Mouse (Mus musculus): Measurements from ENCODE around the gene Mrnip. TPM values are rescaled to one million over a fixed set of nuclear protein-coding genes. Genes with fewer than 3 reads are reported as not detected.

Mrnip gene
- polyA plus RNA-seq, 1 experiment from 2014 or later: 33.7 TPM

DNA sequence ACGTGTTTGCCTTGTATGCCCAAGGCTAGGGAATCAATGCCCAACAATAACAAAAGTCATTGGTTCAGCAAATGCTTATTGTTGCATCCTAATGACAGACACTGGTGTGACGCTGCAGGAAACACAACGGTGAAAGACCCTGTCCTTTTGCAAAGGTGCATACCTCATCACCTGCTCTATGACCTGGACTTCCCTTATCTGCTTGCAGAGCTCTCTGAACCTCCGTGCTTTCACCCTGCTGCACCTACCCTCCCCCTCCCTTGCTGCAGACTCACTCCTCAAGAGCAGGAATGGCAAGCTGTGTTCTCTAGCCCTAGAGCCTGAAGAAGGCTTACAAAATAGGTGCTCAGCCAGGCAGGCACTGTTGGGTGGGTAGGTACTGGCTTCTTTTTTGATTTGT is 20.5 kb downstream of the Mrnip start:
- Histone ChIP-seq H3K9me3 (ENCODE audit: control insufficient read depth, low read length) (no peaks in the 10 kb centered on the region), H3K4me1 (replicated peaks; ENCODE audit: control insufficient read depth, insufficient read depth, low read length) (no peaks in the 10 kb centered on the region), H3K27me3 (replicated peaks; ENCODE audit: control insufficient read depth, insufficient read depth, low read length) (no peaks in the 10 kb centered on the region), H3K4me3 (replicated peaks; ENCODE audit: low read length) (no peak overlapping the region), H3K27ac (ENCODE audit: low read length) (no peak overlapping the region), H3K9ac (replicated peaks; ENCODE audit: low read depth, low read length) (no peak overlapping the region), H3K4me2 (ENCODE audit: low read length) (no peak overlapping the region), H3K36me3 (ENCODE audit: control insufficient read depth, insufficient read depth) (peaks cover 6% of the 10 kb centered on the region; the same call in 1 of the 2 replicates)
- WGBS: 89% methylated on average over 4 of the region's 4 CpGs
- ATAC-seq: no peak

DNA sequence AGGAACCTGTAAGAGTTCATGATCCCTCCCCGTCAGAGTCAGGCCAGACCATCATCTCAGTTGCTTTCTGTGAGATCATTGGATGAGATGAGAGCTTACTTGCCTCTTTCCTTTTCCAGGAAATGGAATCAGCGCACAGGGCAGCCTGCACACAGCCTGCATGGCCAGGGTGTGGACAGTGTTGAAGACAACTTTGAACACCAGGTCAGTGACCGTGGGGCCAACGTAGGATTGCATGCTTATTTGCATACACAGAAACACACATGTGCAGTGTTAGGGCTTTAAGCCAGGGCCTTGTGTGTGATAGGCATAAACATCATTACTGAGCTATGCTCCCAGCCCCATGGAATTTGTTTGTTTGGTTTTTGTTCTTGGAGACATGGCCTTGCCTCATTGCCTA is 23.3 kb downstream of the Mrnip start:
- H3K9me3 ChIP-seq (ENCODE audit: control insufficient read depth, low read length): no peaks in the 10 kb centered on the region
- peaks cover 32% of the 10 kb centered on the region for H3K36me3 ChIP-seq (ENCODE audit: control insufficient read depth, insufficient read depth)
- 97% methylated on average over 4 of the region's 4 CpGs for WGBS
- H3K27ac ChIP-seq (ENCODE audit: low read length): no peak overlapping the region
- no peak for ATAC-seq
- no peak overlapping the region for H3K4me3 ChIP-seq (replicated peaks; ENCODE audit: low read length)
- H3K27me3 ChIP-seq (replicated peaks; ENCODE audit: control insufficient read depth, insufficient read depth, low read length): no peaks in the 10 kb centered on the region
- no peak overlapping the region for H3K9ac ChIP-seq (replicated peaks; ENCODE audit: low read depth, low read length)
- no peaks in the 10 kb centered on the region for H3K4me1 ChIP-seq (replicated peaks; ENCODE audit: control insufficient read depth, insufficient read depth, low read length)
- no peak overlapping the region for H3K4me2 ChIP-seq (ENCODE audit: low read length)

GRCm38 (mm10) chr11:50198219-50198846 is 24.1 kb downstream of the Mrnip start:
- ATAC-seq: no peak
- WGBS: 93% methylated on average over 4 of the region's 5 CpGs
- H3K36me3 ChIP-seq (ENCODE audit: control insufficient read depth, insufficient read depth): peaks cover 32% of the 10 kb centered on the region
- no peaks in the 10 kb centered on the region for H3K9me3 ChIP-seq (ENCODE audit: control insufficient read depth, low read length)
- no peak overlapping the region for H3K4me3 ChIP-seq (replicated peaks; ENCODE audit: low read length)
- H3K27me3 ChIP-seq (replicated peaks; ENCODE audit: control insufficient read depth, insufficient read depth, low read length): no peaks in the 10 kb centered on the region
- no peaks in the 10 kb centered on the region for H3K4me1 ChIP-seq (replicated peaks; ENCODE audit: control insufficient read depth, insufficient read depth, low read length)
- H3K27ac ChIP-seq (ENCODE audit: low read length): no peak overlapping the region
- H3K9ac ChIP-seq (replicated peaks; ENCODE audit: low read depth, low read length): no peak overlapping the region
- H3K4me2 ChIP-seq (ENCODE audit: low read length): no peak overlapping the region

GRCm38 (mm10) chr11:50198916-50199315 is 24.7 kb downstream of the Mrnip start:
- no peak overlapping the region for H3K9ac ChIP-seq (replicated peaks; ENCODE audit: low read depth, low read length)
- H3K27ac ChIP-seq (ENCODE audit: low read length): no peak overlapping the region
- H3K4me1 ChIP-seq (replicated peaks; ENCODE audit: control insufficient read depth, insufficient read depth, low read length): no peaks in the 10 kb centered on the region
- no peak overlapping the region for H3K4me3 ChIP-seq (replicated peaks; ENCODE audit: low read length)
- ATAC-seq: no peak
- whole genome bisulfite sequencing: 83% methylated on average over 2 of the region's 2 CpGs
- no peak overlapping the region for H3K4me2 ChIP-seq (ENCODE audit: low read length)
- peaks cover 35% of the 10 kb centered on the region for H3K36me3 ChIP-seq (ENCODE audit: control insufficient read depth, insufficient read depth)
- H3K27me3 ChIP-seq (replicated peaks; ENCODE audit: control insufficient read depth, insufficient read depth, low read length): no peaks in the 10 kb centered on the region
- H3K9me3 ChIP-seq (ENCODE audit: control insufficient read depth, low read length): no peaks in the 10 kb centered on the region

- Histone ChIP-seq H3K4me2 (ENCODE audit: low read length) (no peak overlapping the region), H3K9ac (replicated peaks; ENCODE audit: low read depth, low read length) (no peak overlapping the region), H3K27me3 (replicated peaks; ENCODE audit: control insufficient read depth, insufficient read depth, low read length) (no peaks in the 10 kb centered on the region), H3K36me3 (ENCODE audit: control insufficient read depth, insufficient read depth) (peaks cover 45% of the 10 kb centered on the region), H3K4me3 (replicated peaks; ENCODE audit: low read length) (no peak overlapping the region), H3K27ac (ENCODE audit: low read length) (no peak overlapping the region), H3K9me3 (ENCODE audit: control insufficient read depth, low read length) (no peaks in the 10 kb centered on the region), H3K4me1 (replicated peaks; ENCODE audit: control insufficient read depth, insufficient read depth, low read length) (no peaks in the 10 kb centered on the region)
- 86% methylated on average over 8 of the region's 8 CpGs for WGBS
- no peak for ATAC-seq
Measured at GRCm38 (mm10) chr11:50200613-50201012, 26.4 kb downstream of the Mrnip start.

GRCm38 (mm10) chr11:50201590-50201989 is 27.3 kb downstream of the Mrnip start:
- no peaks in the 10 kb centered on the region for H3K9me3 ChIP-seq (ENCODE audit: control insufficient read depth, low read length)
- H3K4me1 ChIP-seq (replicated peaks; ENCODE audit: control insufficient read depth, insufficient read depth, low read length): no peaks in the 10 kb centered on the region
- H3K4me2 ChIP-seq (ENCODE audit: low read length): no peak overlapping the region
- H3K4me3 ChIP-seq (replicated peaks; ENCODE audit: low read length): no peak overlapping the region
- no peak overlapping the region for H3K9ac ChIP-seq (replicated peaks; ENCODE audit: low read depth, low read length)
- ATAC-seq: no peak
- 92% methylated on average over 3 of the region's 3 CpGs for WGBS
- H3K36me3 ChIP-seq (ENCODE audit: control insufficient read depth, insufficient read depth): peaks cover 50% of the 10 kb centered on the region
- H3K27ac ChIP-seq (ENCODE audit: low read length): no peak overlapping the region
- H3K27me3 ChIP-seq (replicated peaks; ENCODE audit: control insufficient read depth, insufficient read depth, low read length): no peaks in the 10 kb centered on the region

DNA sequence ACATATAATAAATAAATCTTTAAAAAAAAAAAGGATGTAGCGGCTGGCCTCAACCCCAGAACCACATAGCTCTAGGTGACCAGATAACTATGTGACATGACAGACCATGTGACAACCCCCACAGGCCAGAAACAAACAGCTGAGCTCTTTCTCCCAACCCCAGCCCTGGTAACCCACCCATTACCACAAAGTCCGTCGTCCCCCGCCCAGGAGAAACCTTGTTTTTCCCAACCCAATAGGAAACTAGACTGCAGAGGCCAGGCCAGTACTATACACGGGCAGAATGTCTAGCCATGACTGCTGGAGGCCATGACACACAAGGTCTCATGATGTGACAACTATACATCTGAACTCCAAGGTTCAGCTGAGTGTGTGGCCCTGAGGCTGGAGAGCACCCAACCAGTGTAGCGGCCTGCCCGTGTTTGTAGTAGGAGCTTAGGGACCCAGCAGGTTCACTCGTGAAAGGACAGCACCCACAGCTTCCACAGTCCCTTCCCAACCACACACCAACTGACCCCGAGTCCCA is 29.1 kb downstream of the Mrnip start:
- H3K4me1 ChIP-seq (replicated peaks; ENCODE audit: control insufficient read depth, insufficient read depth, low read length): no peaks in the 10 kb centered on the region
- no peak overlapping the region for H3K27ac ChIP-seq (ENCODE audit: low read length)
- ATAC-seq: no peak
- no peak overlapping the region for H3K4me2 ChIP-seq (ENCODE audit: low read length)
- no peak overlapping the region for H3K9ac ChIP-seq (replicated peaks; ENCODE audit: low read depth, low read length)
- H3K9me3 ChIP-seq (ENCODE audit: control insufficient read depth, low read length): no peaks in the 10 kb centered on the region
- no peaks in the 10 kb centered on the region for H3K27me3 ChIP-seq (replicated peaks; ENCODE audit: control insufficient read depth, insufficient read depth, low read length)
- WGBS: 94% methylated on average over 9 of the region's 9 CpGs
- H3K36me3 ChIP-seq (ENCODE audit: control insufficient read depth, insufficient read depth): peaks cover 51% of the 10 kb centered on the region
- no peak overlapping the region for H3K4me3 ChIP-seq (replicated peaks; ENCODE audit: low read length)

- no peaks in the 10 kb centered on the region for H3K9me3 ChIP-seq (ENCODE audit: control insufficient read depth, low read length)
- H3K4me2 ChIP-seq (ENCODE audit: low read length): no peak overlapping the region
- H3K4me1 ChIP-seq (replicated peaks; ENCODE audit: control insufficient read depth, insufficient read depth, low read length): peaks cover 10% of the 10 kb centered on the region
- no peaks in the 10 kb centered on the region for H3K27me3 ChIP-seq (replicated peaks; ENCODE audit: control insufficient read depth, insufficient read depth, low read length)
- ATAC-seq: no peak
- 85% methylated on average over 3 of the region's 3 CpGs for WGBS
- H3K27ac ChIP-seq (ENCODE audit: low read length): no peak overlapping the region
- H3K4me3 ChIP-seq (replicated peaks; ENCODE audit: low read length): no peak overlapping the region
- H3K9ac ChIP-seq (replicated peaks; ENCODE audit: low read depth, low read length): no peak overlapping the region
- H3K36me3 ChIP-seq (ENCODE audit: control insufficient read depth, insufficient read depth): peaks cover 42% of the 10 kb centered on the region
Measured at GRCm38 (mm10) chr11:50205434-50205833, 31.2 kb downstream of the Mrnip start.

GRCm38 (mm10) chr11:50206037-50206436 is 31.8 kb downstream of the Mrnip start:
- Histone ChIP-seq H3K36me3 (ENCODE audit: control insufficient read depth, insufficient read depth) (peaks cover 36% of the 10 kb centered on the region), H3K4me1 (replicated peaks; ENCODE audit: control insufficient read depth, insufficient read depth, low read length) (peaks cover 14% of the 10 kb centered on the region), H3K9ac (replicated peaks; ENCODE audit: low read depth, low read length) (no peak overlapping the region), H3K27me3 (replicated peaks; ENCODE audit: control insufficient read depth, insufficient read depth, low read length) (no peaks in the 10 kb centered on the region), H3K9me3 (ENCODE audit: control insufficient read depth, low read length) (no peaks in the 10 kb centered on the region), H3K4me3 (replicated peaks; ENCODE audit: low read length) (no peak overlapping the region), H3K4me2 (ENCODE audit: low read length) (no peak overlapping the region), H3K27ac (ENCODE audit: low read length) (no peak overlapping the region)
- no peak for ATAC-seq
- 93% methylated on average over 2 of the region's 2 CpGs for WGBS

DNA sequence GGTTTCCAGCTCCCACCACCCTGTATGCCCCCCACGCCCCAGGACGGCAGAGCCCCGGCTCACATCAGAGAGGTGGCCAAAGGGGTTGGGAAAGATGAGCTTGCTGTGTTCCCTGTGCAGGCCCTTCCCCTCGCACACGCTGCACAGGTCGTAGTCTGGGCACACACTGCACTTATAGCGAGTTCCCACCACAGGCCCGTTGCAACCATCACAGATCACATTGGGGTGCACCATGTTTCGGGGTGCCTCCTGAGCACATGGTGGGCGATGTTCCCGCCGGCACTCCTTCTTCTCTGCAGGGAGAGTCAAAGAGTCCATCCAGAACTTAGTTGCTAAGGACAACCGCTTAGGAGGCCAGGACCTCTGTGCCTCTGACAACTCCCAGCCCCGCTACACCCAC is 33.1 kb downstream of the Mrnip start:
- Histone ChIP-seq H3K4me2 (ENCODE audit: low read length) (no peak overlapping the region), H3K9me3 (ENCODE audit: control insufficient read depth, low read length) (no peaks in the 10 kb centered on the region), H3K27ac (ENCODE audit: low read length) (no peak overlapping the region), H3K9ac (replicated peaks; ENCODE audit: low read depth, low read length) (no peak overlapping the region), H3K4me1 (replicated peaks; ENCODE audit: control insufficient read depth, insufficient read depth, low read length) (peaks cover 19% of the 10 kb centered on the region), H3K27me3 (replicated peaks; ENCODE audit: control insufficient read depth, insufficient read depth, low read length) (no peaks in the 10 kb centered on the region), H3K36me3 (ENCODE audit: control insufficient read depth, insufficient read depth) (peaks cover 23% of the 10 kb centered on the region), H3K4me3 (replicated peaks; ENCODE audit: low read length) (no peak overlapping the region)
- 97% methylated on average over 14 of the region's 14 CpGs for WGBS
- ATAC-seq: no peak

Measured in forebrain, embryonic 16.5 days (tissue).